Mouse (Mus musculus) lung, adult 10 weeks (tissue): ENCODE measurements around the gene Pax2. TPM values are rescaled to one million over a fixed set of nuclear protein-coding genes. Genes with fewer than 3 reads are reported as not detected.

Source experiments
- polyA plus RNA-seq: library from polyadenylated mRNA; stranded (reverse); fragments of 350-450 nt; fragmentation: Illumina TruSeq; extraction: RNeasy Lipid Tissue Mini Kit (QIAGEN cat#74804); gene quantifications from one replicate; pipeline ENCODE4 v1.2.3, GENCODE M21; 2014; ENCODE audit warnings: low read depth, low replicate concordance; ENCODE audit not compliant: insufficient read depth

Gene Pax2
- not detected for polyA plus RNA-seq

GRCm38 (mm10) chr19:44755693-44756420 is at the start of gene Pax2:
Gene Pax2, plus strand, starts transcription at chr19:44756045.

Other genes starting within 250 kb of the Pax2 start
- 0.65 TPM for gene Sec31b, start 210.2 kb upstream of the Pax2 start, polyA plus RNA-seq
- gene Gm20538, start 203.2 kb upstream of the Pax2 start, polyA plus RNA-seq: not detected
- 283 TPM for gene Ndufb8, start 200.6 kb upstream of the Pax2 start, polyA plus RNA-seq
- gene Hif1an, start 193.2 kb upstream of the Pax2 start, polyA plus RNA-seq: 12.8 TPM
- gene Slf2, start 175.1 kb downstream of the Pax2 start, polyA plus RNA-seq: 5.6 TPM
- 0.51 TPM for gene Sema4g, start 233.1 kb downstream of the Pax2 start, polyA plus RNA-seq
- gene Twnk, start 249.6 kb downstream of the Pax2 start, polyA plus RNA-seq: 6.2 TPM